1 mouse cellular context compared by ENCODE assay signal in the genomic region with DNA sequence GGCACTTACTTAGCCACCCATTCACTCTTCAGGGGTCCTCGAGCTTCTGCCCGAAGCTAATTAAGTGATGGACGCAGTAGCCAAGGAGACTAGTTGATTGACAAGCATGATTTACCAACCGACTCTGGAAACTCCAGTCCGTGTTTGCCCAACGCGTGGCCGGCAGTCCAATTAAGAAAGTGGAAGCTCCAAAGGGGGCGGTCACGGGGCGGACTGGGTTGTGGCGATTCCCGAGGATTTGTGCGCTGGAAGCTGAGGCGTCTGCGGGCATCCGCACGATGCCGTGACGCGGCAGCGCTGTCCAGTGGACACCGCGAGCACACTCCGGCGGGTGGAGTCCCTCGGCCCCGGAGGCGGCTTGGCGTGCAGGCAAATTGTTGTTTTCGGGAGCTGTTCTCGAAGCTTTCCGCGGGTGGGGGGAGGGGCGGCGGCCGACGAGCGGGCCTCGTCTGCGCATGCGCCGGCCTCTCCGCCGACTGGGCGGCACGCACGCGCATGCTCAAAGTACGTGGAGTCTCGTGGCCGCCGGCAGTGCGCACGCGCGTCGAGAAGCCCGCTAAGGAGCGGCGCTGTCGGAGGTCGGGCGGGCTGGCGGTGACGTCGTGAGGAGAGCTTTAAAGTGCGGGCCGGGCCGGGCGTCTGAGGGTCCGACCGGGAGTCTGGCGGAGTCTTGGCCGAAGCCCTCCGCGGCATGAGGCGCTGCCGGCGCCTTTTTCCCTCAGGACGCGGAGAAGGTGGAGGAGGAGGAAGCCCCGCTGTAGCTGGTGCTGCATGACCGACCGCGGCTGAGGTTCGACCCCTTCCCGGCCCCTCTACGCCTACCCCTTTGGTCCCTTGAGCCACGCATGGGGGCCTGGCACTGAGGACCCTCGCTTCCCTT.
TF ChIP-seq lines count a peak whose summit lies in the region.

No protein-coding gene starts in this region.

TF ChIP-seq in myocyte, 11 proteins besides CTCF, POLR2A, EP300 and RAD21 (continued from another document):
- no peak for TF ChIP-seq MYOG (IDR thresholded peaks at IDR 0.05; ENCODE audit: control insufficient read depth in 1 of 3, insufficient read depth in 1 of 3, insufficient read length in 2 of 3, low read depth in 2 of 3)
- no peak for TF ChIP-seq MAX (IDR thresholded peaks at IDR 0.05; ENCODE audit: low read depth)
- TF ChIP-seq E2F4 (IDR thresholded peaks at IDR 0.05; ENCODE audit: insufficient read depth), result peak; percentile 17
- peak in 1 of 3 experiments; percentile 3 for TF ChIP-seq MYOD1 (IDR thresholded peaks at IDR 0.05; ENCODE audit: control insufficient read depth in 1 of 3, insufficient read length in 2 of 3, low read depth in 2 of 3)
- TF ChIP-seq REST (IDR thresholded peaks at IDR 0.05; ENCODE audit: insufficient read depth, insufficient read length), result no peak
TF ChIP-seq in myocyte: peak in this region for 5.
